ENCODE assay signal across 9 mouse cellular contexts in genomic region chr11:115257775-115258510, GRCm38 (mm10). TPM values are rescaled to one million over a fixed set of nuclear protein-coding genes. Genes with fewer than 3 reads are reported as not detected.
DNase-seq lines count a peak whose midpoint lies in the region; ATAC-seq lines count a peak whose summit lies in the region.
"Had no signal": no experiment of that assay in that cellular context is flagged by ENCODE, and none has a peak within 500 bp of the region (broad histone marks: within the 10 kb centered on the region; RNA-seq: fewer than 3 reads in every experiment).

No protein-coding gene starts in this region.

- H3K9me3 ChIP-seq in megakaryocyte, embryonic 14.5 days = peaks cover 6% of the 10 kb centered on the region; the same call in 1 of the 2 replicates
- H3K9me3 ChIP-seq in limb, embryonic 13.5 days = 0 out of 2 replicates have a peak, but pooled peaks cover 4% of the 10 kb centered on the region
- no peaks in the 10 kb centered on the region for H3K9me3 ChIP-seq in stomach, embryonic 15.5 days

- no peak overlapping the region for H3K9ac ChIP-seq in limb, embryonic 13.5 days
- no peak overlapping the region for H3K9ac ChIP-seq in stomach, embryonic 15.5 days

- peak; percentile 50 for DNase-seq in forelimb bud, embryonic 11.5 days (ENCODE audit: low read depth, low spot score)
- DNase-seq in cerebellum, postnatal 36 days = no peak
- no peak for DNase-seq in cerebellum, adult 11 months
- DNase-seq in cerebellum, postnatal 10 days = no peak
- DNase-seq: thymus, adult 18-20 months had no signal

- H3K4me2 ChIP-seq in limb, embryonic 13.5 days (replicated peaks) = peak overlapping the region; percentile 50
- peak overlapping the region; percentile 38; the same call in 1 of the 2 replicates for H3K4me2 ChIP-seq in stomach, embryonic 15.5 days

- peaks cover 99% of the 10 kb centered on the region for H3K27me3 ChIP-seq in megakaryocyte, embryonic 14.5 days (replicated peaks)
- H3K27me3 ChIP-seq in limb, embryonic 13.5 days = peaks cover 99% of the 10 kb centered on the region
- peaks cover 73% of the 10 kb centered on the region for H3K27me3 ChIP-seq in stomach, embryonic 15.5 days (replicated peaks)

- H3K4me1 ChIP-seq in megakaryocyte, embryonic 14.5 days = peaks cover 8% of the 10 kb centered on the region
- peaks cover 8% of the 10 kb centered on the region for H3K4me1 ChIP-seq in limb, embryonic 13.5 days
- H3K4me1 ChIP-seq in stomach, embryonic 15.5 days = peaks cover 9% of the 10 kb centered on the region; the same call in 1 of the 2 replicates

- H3K27ac ChIP-seq in limb, embryonic 13.5 days = no peak overlapping the region
- no peak overlapping the region for H3K27ac ChIP-seq in stomach, embryonic 15.5 days

- H3K36me3 ChIP-seq in megakaryocyte, embryonic 14.5 days (replicated peaks; ENCODE audit: low read length) = no peaks in the 10 kb centered on the region
- H3K36me3 ChIP-seq in limb, embryonic 13.5 days = no peaks in the 10 kb centered on the region
- H3K36me3 ChIP-seq in stomach, embryonic 15.5 days = no peaks in the 10 kb centered on the region

- H3K4me3 ChIP-seq in megakaryocyte, embryonic 14.5 days (replicated peaks) = peak overlapping the region; percentile 71
- peak overlapping the region; percentile 26 for H3K4me3 ChIP-seq in limb, embryonic 13.5 days
- 0 out of 2 replicates have a peak overlapping the region, but pooled peaks have one; percentile 6 for H3K4me3 ChIP-seq in stomach, embryonic 15.5 days (replicated peaks)

- 15% methylated on average over 59 of the region's 59 CpGs for WGBS in limb, embryonic 13.5 days
- 17% methylated on average over 59 of the region's 59 CpGs for WGBS in stomach, embryonic 15.5 days

- ATAC-seq in megakaryocyte, adult 5-6 weeks (ENCODE audit: poor library complexity, severe bottlenecking) = no peak
- no peak for ATAC-seq in limb, embryonic 13.5 days (ENCODE audit: low FRiP score, low read depth)
- ATAC-seq in stomach, embryonic 15.5 days (ENCODE audit: insufficient read depth, low FRiP score, low read depth) = no peak; the same call in 1 of the 2 replicates

RNA-seq across cellular contexts. Expression of gene Grin2c, which starts 9.1 kb away (rescaled TPM):
- not detected in 2 replicates for polyA plus RNA-seq in megakaryocyte, embryonic 14.5 days (2012; ENCODE audit: insufficient read depth, low replicate concordance)
- 0.05 TPM in 1 of 2 replicates, not detected in the other for total RNA-seq in megakaryocyte, adult 5-6 weeks (2015)
- not detected in 2 replicates for total RNA-seq in megakaryocyte, adult 5-6 weeks (2017)
- polyA plus RNA-seq in limb, embryonic 13.5 days (2015; fragmentation: Nextera tagmentation; extraction: Ambion mirVana) = 0.05 and 0.09 TPM in 2 replicates
- polyA plus RNA-seq in stomach, embryonic 15.5 days (2015; fragmentation: Nextera tagmentation; extraction: Ambion mirVana) = 0.10 and 0.12 TPM in 2 replicates

RNA-seq across cellular contexts. Expression of gene Fdxr, which starts 18.9 kb away (rescaled TPM):
- polyA plus RNA-seq in megakaryocyte, embryonic 14.5 days (2012; ENCODE audit: insufficient read depth, low replicate concordance) = 21.8 and 28.5 TPM in 2 replicates
- total RNA-seq in megakaryocyte, adult 5-6 weeks (2015) = 4.4 and 5.6 TPM in 2 replicates
- total RNA-seq in megakaryocyte, adult 5-6 weeks (2017) = 9.9 and 14.3 TPM in 2 replicates
- 15.3 and 16.0 TPM in 2 replicates for polyA plus RNA-seq in limb, embryonic 13.5 days (2015; fragmentation: Nextera tagmentation; extraction: Ambion mirVana)
- 16.6 and 17.8 TPM in 2 replicates for polyA plus RNA-seq in stomach, embryonic 15.5 days (2015; fragmentation: Nextera tagmentation; extraction: Ambion mirVana)

RNA-seq across cellular contexts. Expression of gene Fads6, which starts 39.5 kb away (rescaled TPM):
- 0.07 TPM in 1 of 2 replicates, not detected in the other for polyA plus RNA-seq in megakaryocyte, embryonic 14.5 days (2012; ENCODE audit: insufficient read depth, low replicate concordance)
- total RNA-seq in megakaryocyte, adult 5-6 weeks (2015) = 0.58 and 0.71 TPM in 2 replicates
- total RNA-seq in megakaryocyte, adult 5-6 weeks (2017) = 1.4 and 2.3 TPM in 2 replicates
- polyA plus RNA-seq in limb, embryonic 13.5 days (2015; fragmentation: Nextera tagmentation; extraction: Ambion mirVana) = 0.09 and 0.15 TPM in 2 replicates
- 2.0 TPM in 2 replicates for polyA plus RNA-seq in stomach, embryonic 15.5 days (2015; fragmentation: Nextera tagmentation; extraction: Ambion mirVana)

RNA-seq across cellular contexts. Expression of gene Otop2, which starts 49.0 kb away (rescaled TPM):
- 0.11 TPM in 1 of 2 replicates, not detected in the other for polyA plus RNA-seq in megakaryocyte, embryonic 14.5 days (2012; ENCODE audit: insufficient read depth, low replicate concordance)
- total RNA-seq in megakaryocyte, adult 5-6 weeks (2015) = not detected in 2 replicates
- not detected in 2 replicates for total RNA-seq in megakaryocyte, adult 5-6 weeks (2017)
- polyA plus RNA-seq in limb, embryonic 13.5 days (2015; fragmentation: Nextera tagmentation; extraction: Ambion mirVana) = 0.11 TPM in 1 of 2 replicates, not detected in the other
- polyA plus RNA-seq in stomach, embryonic 15.5 days (2015; fragmentation: Nextera tagmentation; extraction: Ambion mirVana) = 0.46 and 0.90 TPM in 2 replicates

Comparison
In these comparisons a context has a peak if more than half of its experiments do, and no peak if none do; other contexts are left out.
1. H3K4me3 ChIP-seq: peak in every context shown above with its lines; median percentile 71 in megakaryocyte, embryonic 14.5 days; 26 in limb, embryonic 13.5 days; 6 in stomach, embryonic 15.5 days.